Mouse (Mus musculus): Measurements from ENCODE around the gene Ccdc6. TPM values are rescaled to one million over a fixed set of nuclear protein-coding genes. Genes with fewer than 3 reads are reported as not detected.

Ccdc6 gene
- polyA plus RNA-seq, 1 experiment from 2014 or later, result 13.8 TPM

DNA sequence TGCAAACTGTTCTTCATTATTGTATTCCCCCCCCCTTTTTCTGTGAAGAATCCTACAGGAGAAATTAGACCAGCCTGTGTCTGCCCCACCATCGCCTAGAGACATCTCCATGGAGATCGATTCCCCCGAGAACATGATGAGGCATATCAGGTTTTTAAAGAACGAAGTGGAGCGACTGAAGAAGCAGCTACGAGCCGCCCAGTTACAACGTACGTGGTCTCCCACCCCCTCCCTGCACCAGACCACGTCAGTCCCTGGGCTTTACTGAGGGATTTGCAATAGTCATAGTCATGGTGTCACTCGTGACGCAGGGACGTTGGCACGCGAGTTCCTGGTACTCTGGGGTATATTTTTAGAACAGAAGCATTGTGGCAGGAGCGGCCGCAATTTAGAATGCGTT, 72.1 kb downstream of the Ccdc6 start:
- H3K9me3 ChIP-seq (replicated peaks), result no peaks in the 10 kb centered on the region
- peak overlapping the region; percentile 52 for H3K27ac ChIP-seq
- 45% methylated on average over 18 of the region's 18 CpGs for WGBS
- peak overlapping the region; percentile 19; the same call in 1 of the 2 replicates for H3K4me2 ChIP-seq
- peak; percentile 69; the same call in 1 of the 2 replicates for ATAC-seq (replicated peaks; ENCODE audit: insufficient number of reproducible peaks, insufficient read depth, low FRiP score, low read depth)
- no peak overlapping the region for H3K4me3 ChIP-seq
- H3K9ac ChIP-seq, result no peak overlapping the region
- H3K36me3 ChIP-seq, result peaks cover 31% of the 10 kb centered on the region
- H3K27me3 ChIP-seq, result no peaks in the 10 kb centered on the region
- peaks cover 50% of the 10 kb centered on the region for H3K4me1 ChIP-seq (replicated peaks)

- Histone ChIP-seq H3K27me3 (no peaks in the 10 kb centered on the region), H3K4me1 (replicated peaks) (peaks cover 18% of the 10 kb centered on the region), H3K4me2 (no peak overlapping the region), H3K9me3 (replicated peaks) (no peaks in the 10 kb centered on the region), H3K27ac (no peak overlapping the region), H3K9ac (no peak overlapping the region), H3K36me3 (peaks cover 54% of the 10 kb centered on the region), H3K4me3 (no peak overlapping the region)
- WGBS, result 35% methylated on average over 3 of the region's 3 CpGs
- no peak for ATAC-seq (replicated peaks; ENCODE audit: insufficient number of reproducible peaks, insufficient read depth, low FRiP score, low read depth)
Observed at GRCm38 (mm10) chr10:70173314-70173713, 76.4 kb downstream of the Ccdc6 start.

GRCm38 (mm10) chr10:70174494-70175190, 77.7 kb downstream of the Ccdc6 start:
- H3K27me3 ChIP-seq, result no peaks in the 10 kb centered on the region
- H3K4me3 ChIP-seq, result no peak overlapping the region
- H3K4me1 ChIP-seq (replicated peaks), result 0 out of 2 replicates have a peak, but pooled peaks cover 6% of the 10 kb centered on the region
- 77% methylated on average over 16 of the region's 16 CpGs for WGBS
- H3K36me3 ChIP-seq, result peaks cover 62% of the 10 kb centered on the region
- H3K27ac ChIP-seq, result no peak overlapping the region
- no peaks in the 10 kb centered on the region for H3K9me3 ChIP-seq (replicated peaks)
- H3K4me2 ChIP-seq, result no peak overlapping the region
- no peak overlapping the region for H3K9ac ChIP-seq
- no peak for ATAC-seq (replicated peaks; ENCODE audit: insufficient number of reproducible peaks, insufficient read depth, low FRiP score, low read depth)

- H3K4me2 ChIP-seq, result no peak overlapping the region
- no peak for ATAC-seq (replicated peaks; ENCODE audit: insufficient number of reproducible peaks, insufficient read depth, low FRiP score, low read depth)
- no peak overlapping the region for H3K4me3 ChIP-seq
- peaks cover 32% of the 10 kb centered on the region for H3K36me3 ChIP-seq
- peaks cover 21% of the 10 kb centered on the region for H3K4me1 ChIP-seq (replicated peaks)
- WGBS, result 74% methylated on average over 9 of the region's 9 CpGs
- H3K27me3 ChIP-seq, result no peaks in the 10 kb centered on the region
- no peak overlapping the region for H3K9ac ChIP-seq
- H3K27ac ChIP-seq, result no peak overlapping the region
- no peaks in the 10 kb centered on the region for H3K9me3 ChIP-seq (replicated peaks)
Observed at GRCm38 (mm10) chr10:70180727-70181126, 83.8 kb downstream of the Ccdc6 start.

- H3K27me3 ChIP-seq, result no peaks in the 10 kb centered on the region
- H3K27ac ChIP-seq, result 0 out of 2 replicates have a peak overlapping the region, but pooled peaks have one; percentile 1
- WGBS, result 66% methylated on average over 11 of the region's 11 CpGs
- H3K9me3 ChIP-seq (replicated peaks), result no peaks in the 10 kb centered on the region
- H3K4me1 ChIP-seq (replicated peaks), result peaks cover 21% of the 10 kb centered on the region
- no peak for ATAC-seq (replicated peaks; ENCODE audit: insufficient number of reproducible peaks, insufficient read depth, low FRiP score, low read depth)
- H3K4me3 ChIP-seq, result no peak overlapping the region
- no peak overlapping the region for H3K4me2 ChIP-seq
- H3K36me3 ChIP-seq, result peaks cover 27% of the 10 kb centered on the region
- no peak overlapping the region for H3K9ac ChIP-seq
Observed at GRCm38 (mm10) chr10:70181279-70181972, 84.5 kb downstream of the Ccdc6 start.

DNA sequence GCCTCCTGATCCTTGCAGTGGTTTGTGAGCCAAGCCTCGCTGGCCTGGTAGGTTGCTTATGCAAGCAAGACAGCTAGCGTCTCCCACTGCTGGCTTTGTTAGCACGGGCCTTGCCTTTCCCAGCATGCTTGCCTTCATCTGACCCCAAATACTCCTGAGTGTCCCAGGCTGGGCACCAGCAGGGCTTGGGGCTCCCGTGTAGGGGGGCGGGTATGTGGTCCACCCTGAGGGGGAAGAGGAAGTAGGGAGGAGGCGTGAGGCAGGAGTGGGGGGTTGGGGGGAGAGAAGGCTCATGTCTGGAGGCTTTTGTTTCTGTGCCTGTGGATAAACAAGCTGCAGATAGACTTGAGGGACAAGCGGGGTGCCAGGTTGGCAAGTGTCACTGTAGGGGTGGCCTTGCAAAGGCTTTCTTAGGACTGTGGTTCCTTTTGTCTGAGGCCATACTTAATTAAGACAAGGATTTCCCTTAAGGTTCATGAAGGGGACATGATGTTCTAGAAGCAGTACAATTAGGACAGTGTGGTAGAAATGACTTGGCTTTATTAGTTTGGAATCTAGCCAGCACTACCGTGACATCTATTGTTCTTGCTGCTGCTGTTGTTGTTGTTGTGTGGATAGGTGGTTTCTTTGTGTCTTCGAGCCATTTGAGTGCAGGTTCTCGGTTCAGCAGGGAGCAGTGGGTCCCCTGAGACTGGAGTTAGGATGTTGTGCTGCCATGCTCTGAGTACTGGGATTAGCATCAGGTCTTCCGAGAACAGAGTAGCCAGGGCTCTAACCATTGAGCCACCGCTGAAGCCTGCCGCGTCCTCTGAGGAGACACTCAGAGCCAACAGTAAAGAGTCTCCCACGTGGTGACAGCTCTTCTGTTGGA, 86.5 kb downstream of the Ccdc6 start:
- Histone ChIP-seq H3K9me3 (replicated peaks) (no peaks in the 10 kb centered on the region), H3K27ac (peak overlapping the region; percentile 42), H3K27me3 (no peaks in the 10 kb centered on the region), H3K9ac (no peak overlapping the region), H3K4me1 (replicated peaks) (peaks cover 21% of the 10 kb centered on the region), H3K4me3 (no peak overlapping the region), H3K36me3 (peaks cover 24% of the 10 kb centered on the region), H3K4me2 (no peak overlapping the region)
- 0 out of 2 replicates have a peak, but pooled peaks have one; percentile 38 for ATAC-seq (replicated peaks; ENCODE audit: insufficient number of reproducible peaks, insufficient read depth, low FRiP score, low read depth)
- WGBS, result 63% methylated on average over 15 of the region's 15 CpGs

DNA sequence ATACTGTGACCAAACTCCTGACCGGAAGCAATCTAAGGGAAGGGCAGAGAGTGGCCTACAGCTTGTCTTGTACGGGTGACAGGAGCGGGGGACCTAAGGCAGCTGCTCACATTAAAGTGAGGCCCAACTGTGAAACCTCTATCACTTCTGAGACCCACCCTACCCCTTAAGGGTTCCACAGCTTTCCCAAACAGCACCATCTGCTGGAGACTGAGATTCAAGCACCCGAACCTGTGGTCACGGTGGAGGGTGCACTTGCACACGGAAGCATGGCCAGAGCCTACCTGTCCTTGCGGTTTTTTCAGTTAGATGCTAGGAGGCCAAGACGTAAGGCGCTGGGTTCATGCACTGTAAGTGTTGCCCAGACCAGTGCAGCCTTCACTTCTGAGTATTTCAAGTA, 89.2 kb downstream of the Ccdc6 start:
- Histone ChIP-seq H3K4me3 (no peak overlapping the region), H3K9me3 (replicated peaks) (no peaks in the 10 kb centered on the region), H3K4me1 (replicated peaks) (peaks cover 21% of the 10 kb centered on the region), H3K36me3 (peaks cover 33% of the 10 kb centered on the region), H3K27ac (no peak overlapping the region), H3K27me3 (no peaks in the 10 kb centered on the region), H3K4me2 (no peak overlapping the region), H3K9ac (no peak overlapping the region)
- ATAC-seq (replicated peaks; ENCODE audit: insufficient number of reproducible peaks, insufficient read depth, low FRiP score, low read depth), result no peak
- WGBS, result 71% methylated on average over 9 of the region's 9 CpGs

GRCm38 (mm10) chr10:70186586-70186985, 89.7 kb downstream of the Ccdc6 start:
- H3K4me2 ChIP-seq, result no peak overlapping the region
- no peak overlapping the region for H3K4me3 ChIP-seq
- peaks cover 37% of the 10 kb centered on the region for H3K36me3 ChIP-seq
- peaks cover 16% of the 10 kb centered on the region for H3K4me1 ChIP-seq (replicated peaks)
- no peak overlapping the region for H3K27ac ChIP-seq
- H3K9ac ChIP-seq, result no peak overlapping the region
- no peaks in the 10 kb centered on the region for H3K9me3 ChIP-seq (replicated peaks)
- H3K27me3 ChIP-seq, result no peaks in the 10 kb centered on the region
- WGBS, result 82% methylated on average over 7 of the region's 7 CpGs
- no peak for ATAC-seq (replicated peaks; ENCODE audit: insufficient number of reproducible peaks, insufficient read depth, low FRiP score, low read depth)

- Histone ChIP-seq H3K9ac (no peak overlapping the region), H3K4me3 (no peak overlapping the region), H3K4me1 (replicated peaks) (no peaks in the 10 kb centered on the region), H3K9me3 (replicated peaks) (no peaks in the 10 kb centered on the region), H3K36me3 (peaks cover 50% of the 10 kb centered on the region), H3K27me3 (no peaks in the 10 kb centered on the region), H3K27ac (no peak overlapping the region), H3K4me2 (no peak overlapping the region)
- 82% methylated on average over 13 of the region's 13 CpGs for WGBS
- ATAC-seq (replicated peaks; ENCODE audit: insufficient number of reproducible peaks, insufficient read depth, low FRiP score, low read depth), result no peak
Observed at GRCm38 (mm10) chr10:70189864-70190263, 92.9 kb downstream of the Ccdc6 start.

- no peak overlapping the region for H3K9ac ChIP-seq
- H3K4me2 ChIP-seq, result no peak overlapping the region
- no peak overlapping the region for H3K27ac ChIP-seq
- ATAC-seq (replicated peaks; ENCODE audit: insufficient number of reproducible peaks, insufficient read depth, low FRiP score, low read depth), result no peak
- peaks cover 28% of the 10 kb centered on the region for H3K36me3 ChIP-seq
- no peaks in the 10 kb centered on the region for H3K27me3 ChIP-seq
- H3K4me3 ChIP-seq, result no peak overlapping the region
- no peaks in the 10 kb centered on the region for H3K9me3 ChIP-seq (replicated peaks)
- WGBS, result 76% methylated on average over 9 of the region's 9 CpGs
- 0 out of 2 replicates have a peak, but pooled peaks cover 3% of the 10 kb centered on the region for H3K4me1 ChIP-seq (replicated peaks)
Observed at GRCm38 (mm10) chr10:70194283-70194682, 97.4 kb downstream of the Ccdc6 start.

- WGBS, result 64% methylated on average over 7 of the region's 7 CpGs
- Histone ChIP-seq H3K27me3 (no peaks in the 10 kb centered on the region), H3K4me3 (no peak overlapping the region), H3K9me3 (replicated peaks) (no peaks in the 10 kb centered on the region), H3K4me2 (no peak overlapping the region), H3K9ac (no peak overlapping the region), H3K4me1 (replicated peaks) (0 out of 2 replicates have a peak, but pooled peaks cover 3% of the 10 kb centered on the region), H3K27ac (no peak overlapping the region), H3K36me3 (peaks cover 19% of the 10 kb centered on the region)
- ATAC-seq (replicated peaks; ENCODE audit: insufficient number of reproducible peaks, insufficient read depth, low FRiP score, low read depth), result no peak
Observed at GRCm38 (mm10) chr10:70195279-70195678, 98.4 kb downstream of the Ccdc6 start.

Data from heart, embryonic 15.5 days (tissue).